Mouse (Mus musculus) kidney, postnatal 10 days (tissue): ENCODE results near the gene Tbc1d22a.

Experiments used
- DNase-seq: peaks from one replicate; pipeline ENCODE4 v3.0.0; 2021; ENCODE audit warnings: mixed read lengths

Tbc1d22a gene

GRCm38 (mm10) chr15:86283238-86283637 lies 69.0 kb downstream of the Tbc1d22a start:
- no peak for DNase-seq

DNA sequence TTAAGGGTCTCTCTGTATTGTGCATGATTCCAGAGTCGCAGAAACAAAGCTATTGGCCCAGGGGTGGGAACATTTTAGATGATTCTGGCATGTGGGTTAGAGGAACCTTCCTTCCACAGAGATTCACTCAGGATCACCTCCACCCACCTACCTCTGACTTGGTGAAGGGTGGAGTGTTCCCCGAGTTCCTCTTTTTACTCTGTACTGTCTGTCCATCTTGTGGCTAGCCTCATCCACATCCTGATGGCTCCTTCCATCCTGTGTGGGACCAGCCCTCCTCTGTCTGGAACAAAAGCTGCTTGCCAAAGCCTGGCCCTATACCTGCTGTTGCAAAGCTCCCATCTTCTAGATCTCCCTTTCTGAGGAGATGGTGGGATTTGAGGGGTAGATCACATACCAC lies 71.0 kb downstream of the Tbc1d22a start:
- no peak for DNase-seq

GRCm38 (mm10) chr15:86290074-86290473 lies 75.8 kb downstream of the Tbc1d22a start:
- DNase-seq, result no peak

DNA sequence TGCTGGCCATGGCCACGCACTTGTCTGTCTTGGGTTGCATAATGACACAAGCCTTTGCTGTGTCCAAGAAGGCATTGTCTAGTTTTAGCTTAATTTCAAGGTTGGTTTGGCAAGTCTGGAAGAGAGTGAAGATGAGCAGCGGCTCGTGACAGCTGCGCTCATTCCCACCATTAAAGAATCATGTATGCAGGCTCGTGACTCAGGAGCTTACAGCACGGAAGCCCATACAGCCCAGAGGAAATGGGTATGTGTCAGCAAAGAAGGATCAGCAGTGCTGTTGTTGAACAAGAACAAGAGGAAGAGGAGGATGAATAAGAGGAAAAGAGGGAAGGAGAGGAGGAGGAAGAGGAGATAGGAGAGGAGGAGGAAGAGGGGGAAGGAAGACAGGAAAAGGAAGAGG lies 78.0 kb downstream of the Tbc1d22a start:
- no peak for DNase-seq

- no peak for DNase-seq
These were observed 80.2 kb downstream of the Tbc1d22a start for GRCm38 (mm10) chr15:86294426-86294825.

- no peak for DNase-seq
These were observed 81.5 kb downstream of the Tbc1d22a start for GRCm38 (mm10) chr15:86295722-86296288.

DNA sequence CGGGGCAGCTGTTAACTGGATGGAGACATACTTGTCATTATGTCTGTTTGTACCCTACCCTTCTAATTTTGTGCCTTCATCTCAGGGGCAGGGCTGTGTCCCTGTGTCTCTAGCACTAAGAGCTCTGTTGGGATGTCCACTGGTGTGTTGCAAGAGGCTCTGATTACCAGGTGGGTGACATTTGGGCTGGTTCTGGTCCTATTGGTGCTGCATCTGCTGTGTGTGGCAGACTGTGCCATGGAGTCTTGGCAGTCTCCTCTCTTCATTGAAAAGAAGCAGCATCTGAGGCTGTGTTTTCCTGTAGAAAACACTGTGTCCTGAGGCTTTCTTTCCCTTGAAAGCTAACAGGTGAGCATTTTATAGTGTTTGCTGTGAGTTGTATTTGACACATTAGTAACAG lies 83.0 kb downstream of the Tbc1d22a start:
- DNase-seq, result no peak

DNA sequence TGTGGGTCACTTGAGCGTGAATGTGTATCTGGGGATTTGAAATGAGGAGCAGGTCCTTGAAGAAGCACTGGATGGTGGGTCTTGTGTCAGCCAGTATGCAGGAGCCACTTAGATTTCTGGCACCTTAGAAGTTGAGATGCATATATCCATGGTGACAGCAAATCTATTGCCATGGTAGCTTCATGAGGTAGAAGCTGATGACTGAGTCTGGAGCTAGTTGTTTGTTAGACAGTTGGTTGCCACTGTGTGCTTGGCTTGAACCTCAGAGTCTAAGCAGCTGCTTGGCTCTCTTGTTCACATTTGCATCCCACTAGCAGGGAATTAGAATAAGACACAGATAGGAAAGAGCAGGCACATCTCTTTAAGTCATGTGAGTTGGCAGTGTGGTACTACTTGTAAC lies 89.6 kb downstream of the Tbc1d22a start:
- no peak for DNase-seq

DNA sequence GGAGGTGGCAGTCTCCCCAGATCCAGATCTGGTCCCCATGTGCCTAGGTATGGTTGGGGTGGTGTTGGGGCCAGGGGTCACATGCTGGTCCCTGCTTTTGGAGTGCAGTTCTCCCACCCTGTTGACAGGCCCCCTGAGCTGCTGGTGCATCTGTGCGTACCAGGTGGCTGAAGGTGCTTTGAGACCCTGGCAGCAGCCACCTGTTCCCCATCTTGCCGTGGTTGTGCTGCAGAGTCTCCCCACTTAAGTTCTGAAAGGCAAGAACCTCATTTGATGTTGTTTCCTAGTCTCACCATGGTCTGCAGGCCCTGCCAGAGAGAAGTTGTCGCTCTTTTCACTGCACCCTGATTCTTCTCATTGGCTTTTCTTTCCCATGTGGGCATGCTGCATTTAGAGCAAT lies 90.6 kb downstream of the Tbc1d22a start:
- no peak for DNase-seq

- no peak for DNase-seq
These were observed 91.0 kb downstream of the Tbc1d22a start for GRCm38 (mm10) chr15:86305290-86305689.

DNA sequence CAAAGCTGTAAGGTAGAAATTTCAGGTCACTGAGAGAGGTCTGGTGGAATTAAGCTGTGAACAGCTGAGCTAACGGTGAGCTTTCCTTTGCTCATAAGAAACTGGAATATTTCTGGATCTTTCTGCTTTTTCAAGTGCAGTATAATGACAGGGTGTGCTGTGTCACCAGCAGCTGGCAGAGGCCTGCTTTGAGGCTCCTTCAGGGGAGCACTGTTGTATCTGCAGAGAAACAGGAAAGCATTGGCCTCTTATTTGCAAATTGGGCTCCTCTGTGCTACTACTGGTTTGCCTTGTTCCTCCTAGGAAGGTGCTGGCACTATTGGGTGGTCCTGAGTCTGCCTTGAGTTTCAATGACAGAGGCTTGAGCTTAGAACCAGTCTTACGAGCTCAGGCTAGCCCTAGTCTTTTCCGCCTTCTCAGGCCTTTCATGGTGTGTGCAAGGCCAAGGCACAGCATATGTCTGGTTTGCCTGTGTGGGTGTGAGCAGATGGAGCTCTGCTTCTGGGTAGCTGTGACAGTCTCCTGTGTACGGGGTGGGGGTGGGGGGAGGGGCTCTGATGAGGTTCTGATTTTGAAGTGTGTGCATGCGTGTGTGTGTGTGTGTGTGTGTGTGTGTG lies 95.1 kb downstream of the Tbc1d22a start:
- DNase-seq, result no peak

GRCm38 (mm10) chr15:86320803-86321510 lies 106.7 kb downstream of the Tbc1d22a start:
- DNase-seq, result peak; percentile 33

- no peak for DNase-seq
These were observed 112.1 kb downstream of the Tbc1d22a start for GRCm38 (mm10) chr15:86326341-86326740.

DNA sequence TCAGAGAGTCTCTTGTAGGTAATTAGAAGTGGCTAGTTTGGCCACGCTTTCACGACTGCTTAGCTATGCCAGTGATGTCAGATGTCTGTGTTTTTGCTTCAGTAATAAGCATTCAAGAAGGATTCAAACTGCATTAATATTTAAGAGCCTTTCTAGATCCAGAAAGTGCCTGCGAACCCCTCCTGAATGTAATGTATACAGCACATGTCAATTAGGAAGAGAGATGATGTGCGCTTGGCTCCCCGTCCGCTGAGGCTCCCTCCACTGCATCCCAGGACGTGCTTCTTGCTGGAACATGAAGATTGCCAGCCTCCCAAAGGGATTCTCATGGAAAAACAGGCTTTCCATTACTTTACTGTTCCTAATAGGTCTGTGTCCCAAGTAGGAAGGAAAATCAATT lies 115.7 kb downstream of the Tbc1d22a start:
- no peak for DNase-seq

DNA sequence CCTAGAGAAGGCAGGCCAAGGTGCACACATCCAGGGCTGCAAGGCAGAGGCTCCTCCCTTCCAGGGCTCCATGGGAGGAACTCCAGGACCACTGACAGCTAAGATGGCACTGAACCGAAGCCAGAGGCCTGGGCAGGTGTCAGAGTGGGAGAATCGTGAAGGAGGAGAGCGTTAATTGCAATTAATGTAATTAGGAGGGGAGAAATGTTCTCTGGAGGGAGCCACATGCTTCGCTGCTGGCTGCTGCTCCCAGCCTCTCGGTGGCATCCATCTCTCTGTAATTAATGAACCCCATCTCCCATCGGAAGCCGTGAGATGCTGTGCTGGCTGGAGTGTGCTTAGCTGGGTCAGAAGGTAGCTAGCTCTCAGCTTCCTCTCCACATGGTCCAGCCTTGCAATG lies 116.2 kb downstream of the Tbc1d22a start:
- DNase-seq, result peak; percentile 4

GRCm38 (mm10) chr15:86331501-86332245 lies 117.4 kb downstream of the Tbc1d22a start:
- DNase-seq, result peak; percentile 4

DNA sequence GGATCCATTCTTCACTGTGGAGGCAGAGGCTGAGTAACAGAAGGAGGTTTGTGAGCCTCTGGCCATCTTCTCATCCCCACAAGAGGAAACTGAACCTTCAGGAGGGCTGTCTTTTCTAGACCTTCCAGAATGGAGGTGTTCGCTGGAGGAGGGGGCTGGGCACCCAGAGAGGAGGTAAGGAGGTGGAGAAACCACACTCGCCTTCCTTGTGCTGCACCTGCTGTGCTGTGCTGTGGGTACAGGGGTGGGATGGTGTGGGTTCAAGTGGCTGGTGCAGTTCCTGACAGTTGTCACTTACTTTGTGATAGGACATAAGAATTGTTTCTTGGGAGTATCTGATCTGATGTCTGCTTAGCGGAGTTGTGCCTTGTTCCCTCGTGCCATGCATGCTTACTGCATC lies 118.9 kb downstream of the Tbc1d22a start:
- peak; percentile 1 for DNase-seq

DNA sequence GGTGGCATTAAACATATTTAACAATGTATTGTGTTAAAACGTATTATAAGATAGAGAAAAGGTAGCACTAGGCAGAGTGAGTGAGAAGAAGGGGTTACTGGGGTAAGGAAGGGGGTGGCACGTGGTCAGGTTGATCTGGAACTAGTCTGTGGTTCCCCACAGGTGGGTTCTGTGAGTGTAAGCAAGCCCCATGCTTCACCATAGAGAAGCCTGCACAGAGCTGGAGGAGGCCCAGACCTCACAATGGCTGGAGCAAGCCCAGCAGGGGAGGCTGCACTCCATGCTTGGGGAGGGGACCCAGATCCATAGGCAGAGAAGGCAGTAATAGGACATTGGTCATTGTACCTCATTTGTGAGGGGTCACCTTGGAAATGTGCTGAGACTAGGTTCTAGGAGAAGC lies 119.3 kb downstream of the Tbc1d22a start:
- peak; percentile 3 for DNase-seq

GRCm38 (mm10) chr15:86334276-86334675 lies 120.0 kb downstream of the Tbc1d22a start:
- peak; percentile 3 for DNase-seq

GRCm38 (mm10) chr15:86334745-86335144 lies 120.5 kb downstream of the Tbc1d22a start:
- DNase-seq, result peak; percentile 7

DNA sequence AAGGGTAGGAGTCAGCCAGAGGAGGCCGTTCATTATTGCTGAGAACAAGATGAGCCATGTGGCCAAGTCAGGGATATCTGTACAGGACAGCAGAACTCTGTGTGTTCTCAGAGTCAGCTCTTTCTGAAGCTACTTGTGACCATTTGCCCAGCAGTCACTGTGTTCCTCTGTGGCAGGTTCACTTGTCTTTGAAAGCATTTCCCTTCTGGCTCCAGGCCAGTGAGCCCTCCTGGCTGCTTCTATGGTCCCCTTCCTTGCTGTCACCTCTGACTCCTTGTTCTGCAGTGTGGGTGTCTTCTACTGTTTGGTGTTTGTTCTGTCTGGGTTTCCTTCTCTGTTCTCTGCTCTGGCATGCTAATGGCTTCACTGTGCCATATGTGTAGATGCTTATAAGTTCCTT lies 121.5 kb downstream of the Tbc1d22a start:
- peak; percentile 46 for DNase-seq

- peak; percentile 18 for DNase-seq
These were observed 123.5 kb downstream of the Tbc1d22a start for GRCm38 (mm10) chr15:86337726-86338125.

- no peak for DNase-seq
These were observed 125.5 kb downstream of the Tbc1d22a start for GRCm38 (mm10) chr15:86339736-86340135.

GRCm38 (mm10) chr15:86340766-86341165 lies 126.5 kb downstream of the Tbc1d22a start:
- no peak for DNase-seq
